Mouse (Mus musculus): Measurements from ENCODE around the gene Zfp511. TPM values are rescaled to one million over a fixed set of nuclear protein-coding genes. Genes with fewer than 3 reads are reported as not detected.
A peak's percentile ranks its signal among the peaks of the same experiment; 100 is the strongest.

Zfp511 gene
- polyA plus RNA-seq, 1 experiment from 2014 or later = 34.6 TPM

DNA sequence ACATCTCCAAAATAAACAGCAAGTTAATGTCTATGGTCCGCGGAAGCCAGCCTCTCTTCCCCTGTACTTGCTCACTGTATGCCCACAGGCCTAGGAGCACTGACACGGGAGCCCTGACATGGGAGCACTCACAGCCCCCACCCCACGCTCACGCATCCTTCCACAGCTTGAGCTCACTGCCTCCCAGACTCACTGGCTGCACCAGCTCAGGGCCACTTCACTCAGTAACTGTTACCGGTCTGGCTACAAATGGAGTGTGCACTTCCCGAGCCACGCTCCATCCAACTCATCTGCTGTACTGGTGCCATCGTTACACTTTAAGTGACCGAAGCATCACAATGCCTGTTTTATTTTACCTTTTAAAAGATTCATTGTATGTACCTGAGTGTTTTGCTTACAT is 3.8 kb upstream of the Zfp511 start:
- H3K9ac ChIP-seq (ENCODE audit: low read length) = no peak overlapping the region
- ATAC-seq (ENCODE audit: insufficient number of reproducible peaks, insufficient read depth, low FRiP score, low read depth) = no peak
- H3K36me3 ChIP-seq (ENCODE audit: control insufficient read depth, insufficient read depth, low read length) = peaks cover 60% of the 10 kb centered on the region
- 91% methylated on average over 10 of the region's 10 CpGs for WGBS
- H3K4me3 ChIP-seq (ENCODE audit: control insufficient read depth in 1 of 2, insufficient read depth in 1 of 2, low read depth in 1 of 2, low read length in 2 of 2) = no peak overlapping the region
- H3K4me1 ChIP-seq (ENCODE audit: control insufficient read depth in 2 of 2, insufficient read depth in 2 of 2, low read length in 2 of 2) = peaks cover 3 to 11% of the 10 kb centered on the region in 2 experiments
- H3K4me2 ChIP-seq (ENCODE audit: low read length) = no peak overlapping the region
- no peak overlapping the region for H3K27ac ChIP-seq (replicated peaks in 1 of 2; ENCODE audit: control insufficient read depth in 1 of 2, insufficient read depth in 1 of 2, low read depth in 2 of 2, low read length in 2 of 2)
- no peaks in the 10 kb centered on the region for H3K27me3 ChIP-seq (ENCODE audit: control insufficient read depth, insufficient read depth, low read length)
- H3K9me3 ChIP-seq (ENCODE audit: control insufficient read depth, low read length) = no peaks in the 10 kb centered on the region

DNA sequence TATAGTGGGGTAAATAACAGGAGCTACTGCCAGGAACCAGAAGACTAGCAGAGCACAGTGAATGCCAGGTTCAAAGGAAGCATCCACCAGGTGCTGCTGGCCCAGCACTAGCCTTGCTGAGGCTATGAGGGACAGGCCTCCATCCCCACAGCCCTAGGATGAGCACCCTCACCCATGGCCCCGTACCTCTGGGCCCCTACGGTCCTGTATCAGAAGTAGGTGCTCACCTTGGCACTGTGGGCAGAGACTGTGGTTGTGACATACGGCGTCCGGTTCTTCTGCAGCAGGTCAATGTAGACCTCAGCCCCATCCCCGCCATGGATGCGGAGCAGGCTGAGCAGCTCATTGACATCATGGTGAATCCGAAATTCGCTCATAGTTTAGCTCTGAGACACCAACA is 2.8 kb upstream of the Zfp511 start:
- H3K27ac ChIP-seq (replicated peaks in 1 of 2; ENCODE audit: control insufficient read depth in 1 of 2, insufficient read depth in 1 of 2, low read depth in 2 of 2, low read length in 2 of 2) = no peak overlapping the region
- H3K9me3 ChIP-seq (ENCODE audit: control insufficient read depth, low read length) = no peaks in the 10 kb centered on the region
- no peaks in the 10 kb centered on the region for H3K27me3 ChIP-seq (ENCODE audit: control insufficient read depth, insufficient read depth, low read length)
- H3K36me3 ChIP-seq (ENCODE audit: control insufficient read depth, insufficient read depth, low read length) = peaks cover 58% of the 10 kb centered on the region
- no peak for ATAC-seq (ENCODE audit: insufficient number of reproducible peaks, insufficient read depth, low FRiP score, low read depth)
- no peak overlapping the region for H3K4me3 ChIP-seq (ENCODE audit: control insufficient read depth in 1 of 2, insufficient read depth in 1 of 2, low read depth in 1 of 2, low read length in 2 of 2)
- 94% methylated on average over 9 of the region's 9 CpGs for WGBS
- peaks cover 3 to 11% of the 10 kb centered on the region in 2 experiments for H3K4me1 ChIP-seq (ENCODE audit: control insufficient read depth in 2 of 2, insufficient read depth in 2 of 2, low read length in 2 of 2)
- no peak overlapping the region for H3K4me2 ChIP-seq (ENCODE audit: low read length)
- no peak overlapping the region for H3K9ac ChIP-seq (ENCODE audit: low read length)

DNA sequence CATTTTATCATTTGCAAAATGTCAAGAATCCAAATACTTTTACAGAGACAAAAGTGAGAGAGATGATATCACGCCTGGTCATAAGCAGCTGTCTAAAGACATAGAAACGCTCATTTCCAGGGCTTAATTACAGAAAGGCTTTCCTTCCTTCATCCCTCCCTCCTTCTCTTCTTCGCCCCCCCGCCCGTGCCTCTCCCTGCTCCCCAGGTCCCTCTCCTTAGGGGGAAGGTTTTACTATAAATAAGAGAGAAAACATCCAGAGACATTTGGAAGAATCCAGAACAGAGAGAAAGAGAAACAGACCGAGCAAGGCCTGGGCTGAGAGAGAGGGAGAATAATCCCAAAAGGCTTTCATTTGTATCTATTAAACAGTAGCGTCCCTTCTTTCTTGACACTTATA is 735 bp upstream of the Zfp511 start:
- peak overlapping the region; percentile 90 for H3K9ac ChIP-seq (ENCODE audit: low read length)
- H3K27me3 ChIP-seq (ENCODE audit: control insufficient read depth, insufficient read depth, low read length) = no peaks in the 10 kb centered on the region
- peak overlapping the region; percentile 59 to 79 for H3K4me3 ChIP-seq (ENCODE audit: control insufficient read depth in 1 of 2, insufficient read depth in 1 of 2, low read depth in 1 of 2, low read length in 2 of 2)
- WGBS = 12% methylated on average over 7 of the region's 7 CpGs
- H3K27ac ChIP-seq (replicated peaks in 1 of 2; ENCODE audit: control insufficient read depth in 1 of 2, insufficient read depth in 1 of 2, low read depth in 2 of 2, low read length in 2 of 2) = peak overlapping the region in 1 of 2 experiments; percentile 89; a peak in 2 of 4 replicates
- no peaks in the 10 kb centered on the region for H3K9me3 ChIP-seq (ENCODE audit: control insufficient read depth, low read length)
- H3K36me3 ChIP-seq (ENCODE audit: control insufficient read depth, insufficient read depth, low read length) = peaks cover 50% of the 10 kb centered on the region
- H3K4me2 ChIP-seq (ENCODE audit: low read length) = peak overlapping the region; percentile 84
- no peak for ATAC-seq (ENCODE audit: insufficient number of reproducible peaks, insufficient read depth, low FRiP score, low read depth)
- H3K4me1 ChIP-seq (ENCODE audit: control insufficient read depth in 2 of 2, insufficient read depth in 2 of 2, low read length in 2 of 2) = peaks cover 3 to 11% of the 10 kb centered on the region in 2 experiments

DNA sequence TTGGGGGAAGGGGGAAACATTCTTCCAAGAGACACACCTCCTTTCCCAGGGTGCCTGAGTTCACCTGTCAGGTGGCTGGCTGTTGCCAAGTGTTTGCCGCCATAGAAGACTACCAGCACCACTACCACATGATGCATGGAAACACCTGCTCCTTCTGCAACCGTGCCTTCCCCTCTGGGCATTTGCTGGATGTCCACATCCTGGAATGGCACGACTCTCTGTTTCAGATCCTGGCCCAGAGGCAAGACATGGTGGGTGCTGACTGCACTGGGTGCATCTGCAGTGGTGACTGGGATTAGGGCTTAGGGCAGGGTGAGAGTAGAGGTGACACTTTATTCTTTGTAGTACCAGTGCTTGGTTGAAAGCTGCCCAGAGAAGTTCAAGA is 972 bp downstream of the Zfp511 start:
- H3K9me3 ChIP-seq (ENCODE audit: control insufficient read depth, low read length) = no peaks in the 10 kb centered on the region
- peaks cover 39% of the 10 kb centered on the region for H3K36me3 ChIP-seq (ENCODE audit: control insufficient read depth, insufficient read depth, low read length)
- no peak for ATAC-seq (ENCODE audit: insufficient number of reproducible peaks, insufficient read depth, low FRiP score, low read depth)
- no peak overlapping the region for H3K27ac ChIP-seq (replicated peaks in 1 of 2; ENCODE audit: control insufficient read depth in 1 of 2, insufficient read depth in 1 of 2, low read depth in 2 of 2, low read length in 2 of 2)
- H3K9ac ChIP-seq (ENCODE audit: low read length) = peak overlapping the region; percentile 90
- H3K4me3 ChIP-seq (ENCODE audit: control insufficient read depth in 1 of 2, insufficient read depth in 1 of 2, low read depth in 1 of 2, low read length in 2 of 2) = peak overlapping the region; percentile 59 to 79
- peaks cover 3 to 11% of the 10 kb centered on the region in 2 experiments for H3K4me1 ChIP-seq (ENCODE audit: control insufficient read depth in 2 of 2, insufficient read depth in 2 of 2, low read length in 2 of 2)
- H3K27me3 ChIP-seq (ENCODE audit: control insufficient read depth, insufficient read depth, low read length) = no peaks in the 10 kb centered on the region
- peak overlapping the region; percentile 84 for H3K4me2 ChIP-seq (ENCODE audit: low read length)
- 52% methylated on average over 3 of the region's 3 CpGs for WGBS

DNA sequence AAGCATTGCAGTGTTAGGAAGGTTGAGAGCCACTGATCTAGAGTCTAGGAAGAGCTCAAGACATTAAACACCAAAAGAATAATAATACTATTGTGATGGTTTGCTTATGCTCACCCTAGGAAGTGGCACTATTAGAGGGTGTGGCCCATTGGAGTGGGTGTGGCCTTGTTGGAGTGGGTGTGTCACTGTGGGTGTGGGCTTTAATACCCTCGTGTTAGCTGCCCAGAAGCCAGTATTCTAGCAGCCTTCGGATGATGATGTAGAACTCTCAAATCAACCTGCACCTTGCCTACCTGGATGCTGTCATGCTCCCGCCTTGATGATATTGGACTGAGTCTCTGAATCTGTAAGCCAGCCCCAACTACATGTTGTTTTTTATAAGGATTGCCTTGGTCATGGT is 6.5 kb downstream of the Zfp511 start:
- Histone ChIP-seq H3K9me3 (ENCODE audit: control insufficient read depth, low read length) (no peaks in the 10 kb centered on the region), H3K27ac (replicated peaks in 1 of 2; ENCODE audit: control insufficient read depth in 1 of 2, insufficient read depth in 1 of 2, low read depth in 2 of 2, low read length in 2 of 2) (no peak overlapping the region), H3K4me3 (ENCODE audit: control insufficient read depth in 1 of 2, insufficient read depth in 1 of 2, low read depth in 1 of 2, low read length in 2 of 2) (no peak overlapping the region), H3K4me1 (ENCODE audit: control insufficient read depth in 2 of 2, insufficient read depth in 2 of 2, low read length in 2 of 2) (no peaks in the 10 kb centered on the region), H3K27me3 (ENCODE audit: control insufficient read depth, insufficient read depth, low read length) (peaks cover 41% of the 10 kb centered on the region), H3K4me2 (ENCODE audit: low read length) (no peak overlapping the region), H3K9ac (ENCODE audit: low read length) (no peak overlapping the region), H3K36me3 (ENCODE audit: control insufficient read depth, insufficient read depth, low read length) (peaks cover 22% of the 10 kb centered on the region)
- 56% methylated on average over 3 of the region's 3 CpGs for WGBS
- ATAC-seq (ENCODE audit: insufficient number of reproducible peaks, insufficient read depth, low FRiP score, low read depth) = no peak

DNA sequence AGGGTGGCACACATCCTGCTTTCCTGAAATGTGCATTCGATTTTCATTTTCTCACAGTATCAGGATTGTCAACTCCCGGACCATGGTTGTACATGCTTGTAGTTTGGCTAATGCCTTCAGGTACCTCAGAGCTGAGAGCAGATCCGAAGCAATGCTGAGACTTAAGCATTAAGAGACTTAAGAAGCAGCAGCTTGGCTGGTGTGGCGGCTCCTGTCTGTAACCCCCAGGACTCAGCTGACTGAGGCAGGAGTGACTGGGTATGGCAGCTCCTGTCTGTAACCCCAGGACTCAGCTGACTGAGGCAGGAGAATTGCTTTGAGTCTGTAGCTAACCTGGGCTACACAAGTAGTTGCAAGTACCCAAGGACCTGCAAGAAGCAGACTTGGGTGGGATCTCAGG is 9.4 kb downstream of the Zfp511 start:
- Histone ChIP-seq H3K27ac (replicated peaks in 1 of 2; ENCODE audit: control insufficient read depth in 1 of 2, insufficient read depth in 1 of 2, low read depth in 2 of 2, low read length in 2 of 2) (no peak overlapping the region), H3K27me3 (ENCODE audit: control insufficient read depth, insufficient read depth, low read length) (peaks cover 69% of the 10 kb centered on the region), H3K4me3 (ENCODE audit: control insufficient read depth in 1 of 2, insufficient read depth in 1 of 2, low read depth in 1 of 2, low read length in 2 of 2) (no peak overlapping the region), H3K36me3 (ENCODE audit: control insufficient read depth, insufficient read depth, low read length) (peaks cover 5% of the 10 kb centered on the region), H3K9ac (ENCODE audit: low read length) (no peak overlapping the region), H3K4me2 (ENCODE audit: low read length) (no peak overlapping the region), H3K4me1 (ENCODE audit: control insufficient read depth in 2 of 2, insufficient read depth in 2 of 2, low read length in 2 of 2) (peaks cover 9 to 18% of the 10 kb centered on the region in 2 experiments; a peak in 3 of 4 replicates), H3K9me3 (ENCODE audit: control insufficient read depth, low read length) (no peaks in the 10 kb centered on the region)
- 70% methylated on average over 4 of the region's 4 CpGs for WGBS
- no peak for ATAC-seq (ENCODE audit: insufficient number of reproducible peaks, insufficient read depth, low FRiP score, low read depth)

DNA sequence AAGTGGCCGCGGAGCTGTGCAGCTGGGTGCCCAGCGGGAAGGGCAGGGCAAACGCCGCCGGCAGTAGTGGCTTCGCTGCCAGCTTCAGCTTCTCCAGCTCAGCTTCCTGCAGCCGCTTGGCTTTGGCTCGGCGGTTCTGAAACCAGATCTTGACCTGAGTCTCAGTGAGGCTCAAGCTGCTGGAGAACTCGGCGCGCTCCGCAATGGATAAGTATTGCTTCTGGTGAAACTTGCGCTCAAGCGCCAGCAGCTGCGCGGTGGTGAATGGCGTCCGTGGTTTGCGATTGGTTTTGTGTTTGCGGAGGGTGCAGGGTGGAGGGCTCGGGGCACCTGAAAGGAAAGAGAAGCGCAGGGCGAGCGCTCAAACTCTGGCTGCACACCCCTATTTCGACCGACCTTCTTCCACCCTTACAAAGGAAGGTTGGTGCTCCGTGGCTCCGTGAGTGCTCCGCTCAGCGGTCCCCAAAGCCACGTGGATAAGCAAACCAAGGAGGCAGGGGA is 11.7 kb downstream of the Zfp511 start:
- Histone ChIP-seq H3K9ac (ENCODE audit: low read length) (peak overlapping the region; percentile 21; the same call in 1 of the 2 replicates), H3K27ac (replicated peaks in 1 of 2; ENCODE audit: control insufficient read depth in 1 of 2, insufficient read depth in 1 of 2, low read depth in 2 of 2, low read length in 2 of 2) (no peak overlapping the region), H3K4me1 (ENCODE audit: control insufficient read depth in 2 of 2, insufficient read depth in 2 of 2, low read length in 2 of 2) (peaks cover 9 to 18% of the 10 kb centered on the region in 2 experiments; a peak in 3 of 4 replicates), H3K27me3 (ENCODE audit: control insufficient read depth, insufficient read depth, low read length) (peaks cover 91% of the 10 kb centered on the region), H3K4me3 (ENCODE audit: control insufficient read depth in 1 of 2, insufficient read depth in 1 of 2, low read depth in 1 of 2, low read length in 2 of 2) (peak overlapping the region; percentile 37 to 42), H3K4me2 (ENCODE audit: low read length) (peak overlapping the region; percentile 67), H3K36me3 (ENCODE audit: control insufficient read depth, insufficient read depth, low read length) (no peaks in the 10 kb centered on the region), H3K9me3 (ENCODE audit: control insufficient read depth, low read length) (no peaks in the 10 kb centered on the region)
- WGBS = under 1% methylated on average over 33 of the region's 33 CpGs
- ATAC-seq (ENCODE audit: insufficient number of reproducible peaks, insufficient read depth, low FRiP score, low read depth) = no peak

Data from heart, embryonic 14.5 days (tissue).